8 mouse cellular contexts compared by ENCODE assay signal in genomic region chr11:84642300-84643106, GRCm38 (mm10).
DNase-seq lines count a peak whose midpoint lies in the region; ATAC-seq and TF ChIP-seq lines count a peak whose summit lies in the region.

No protein-coding gene starts in this region.

- H3K4me2 ChIP-seq in lung, embryonic 16.5 days (ENCODE audit: low read depth, low read length), result peak overlapping the region; percentile 63
- H3K4me2 ChIP-seq in heart, embryonic 16.5 days (ENCODE audit: low read depth, low read length), result peak overlapping the region; percentile 85
- H3K4me2 ChIP-seq in neural tube, embryonic 12.5 days (replicated peaks), result peak overlapping the region; percentile 75

- 0 out of 2 replicates have a peak, but pooled peaks cover 3% of the 10 kb centered on the region for H3K9me3 ChIP-seq in lung, embryonic 16.5 days (ENCODE audit: control insufficient read depth, low read length)
- no peaks in the 10 kb centered on the region for H3K9me3 ChIP-seq in heart, embryonic 16.5 days (replicated peaks; ENCODE audit: control insufficient read depth, low read length)
- H3K9me3 ChIP-seq in neural tube, embryonic 12.5 days, result 0 out of 2 replicates have a peak, but pooled peaks cover 4% of the 10 kb centered on the region

- no peaks in the 10 kb centered on the region for H3K36me3 ChIP-seq in lung, embryonic 16.5 days (ENCODE audit: control insufficient read depth, insufficient read depth, low read length)
- H3K36me3 ChIP-seq in heart, embryonic 16.5 days (ENCODE audit: control insufficient read depth, insufficient read depth), result no peaks in the 10 kb centered on the region
- no peaks in the 10 kb centered on the region for H3K36me3 ChIP-seq in neural tube, embryonic 12.5 days

- H3K27me3 ChIP-seq in lung, embryonic 16.5 days (ENCODE audit: control insufficient read depth, insufficient read depth, low read depth, low read length), result peaks cover 28% of the 10 kb centered on the region
- H3K27me3 ChIP-seq in heart, embryonic 16.5 days (ENCODE audit: control insufficient read depth, insufficient read depth, low read length), result peaks cover 60% of the 10 kb centered on the region
- peaks cover 22% of the 10 kb centered on the region for H3K27me3 ChIP-seq in neural tube, embryonic 12.5 days (replicated peaks)

- TF ChIP-seq CTCF in cortical plate, adult 2 months (IDR thresholded peaks at IDR 0.05; ENCODE audit: extremely low read depth, insufficient read depth, low read length), result no peak

- ATAC-seq in lung, embryonic 16.5 days (ENCODE audit: low read depth), result no peak
- peak; percentile 63 for ATAC-seq in heart, embryonic 16.5 days (replicated peaks; ENCODE audit: extremely low read depth, insufficient read depth, low FRiP score)
- ATAC-seq in neural tube, embryonic 12.5 days (ENCODE audit: low FRiP score, low read depth), result peak; percentile 67
- ATAC-seq in megakaryocyte progenitor cell, adult 5-6 weeks (replicated peaks; ENCODE audit: poor library complexity), result no peak

- WGBS in lung, embryonic 16.5 days, result 1% methylated on average over 65 of the region's 67 CpGs
- 2% methylated on average over 67 of the region's 67 CpGs for WGBS in heart, embryonic 16.5 days
- 1% methylated on average over 67 of the region's 67 CpGs for WGBS in neural tube, embryonic 12.5 days

- peak overlapping the region; percentile 40 for H3K4me3 ChIP-seq in lung, embryonic 16.5 days (ENCODE audit: low read length)
- peak overlapping the region; percentile 39 for H3K4me3 ChIP-seq in cortical plate, adult 2 months (ENCODE audit: insufficient read depth, low read length)
- H3K4me3 ChIP-seq in heart, embryonic 16.5 days (ENCODE audit: low read length), result peak overlapping the region; percentile 57
- peak overlapping the region; percentile 42 for H3K4me3 ChIP-seq in neural tube, embryonic 12.5 days

- no peak for DNase-seq in lung, postnatal 4 days
- DNase-seq in left cerebral cortex, postnatal 14 days (ENCODE audit: low spot score in 2 of 2), result peak; percentile 14 to 18
- no peak for DNase-seq in urinary bladder, postnatal 10 days (ENCODE audit: low spot score)

- peak overlapping the region; percentile 31; the same call in 1 of the 2 replicates for H3K9ac ChIP-seq in lung, embryonic 16.5 days (ENCODE audit: low read length)
- peak overlapping the region; percentile 74 for H3K9ac ChIP-seq in heart, embryonic 16.5 days (ENCODE audit: low read length)
- peak overlapping the region; percentile 71 for H3K9ac ChIP-seq in neural tube, embryonic 12.5 days

- intact Hi-C loops in left cerebral cortex, postnatal 14 days (cut with DNase I), result no loop called here

- no peaks in the 10 kb centered on the region for H3K4me1 ChIP-seq in lung, embryonic 16.5 days (replicated peaks; ENCODE audit: control insufficient read depth, insufficient read depth, low read length)
- H3K4me1 ChIP-seq in cortical plate, adult 2 months (ENCODE audit: control insufficient read depth, insufficient read depth, low read length), result no peaks in the 10 kb centered on the region; the same call in 1 of the 2 replicates
- H3K4me1 ChIP-seq in heart, embryonic 16.5 days (ENCODE audit: control insufficient read depth, insufficient read depth, low read length), result no peaks in the 10 kb centered on the region
- peaks cover 26% of the 10 kb centered on the region for H3K4me1 ChIP-seq in neural tube, embryonic 12.5 days

- H3K27ac ChIP-seq in lung, embryonic 16.5 days (ENCODE audit: low read length), result no peak overlapping the region
- no peak overlapping the region for H3K27ac ChIP-seq in cortical plate, adult 2 months (ENCODE audit: insufficient read depth, low read length)
- no peak overlapping the region for H3K27ac ChIP-seq in heart, embryonic 16.5 days (ENCODE audit: low read length)
- peak overlapping the region; percentile 57; the same call in 1 of the 2 replicates for H3K27ac ChIP-seq in neural tube, embryonic 12.5 days

- TF ChIP-seq POLR2A in cortical plate, adult 2 months (IDR thresholded peaks at IDR 0.05; ENCODE audit: extremely low read depth, insufficient read depth, low read length), result no peak

Comparison
In these comparisons a context has a peak if more than half of its experiments do, and no peak if none do; other contexts are left out.
1. ATAC-seq: peak in heart, embryonic 16.5 days (single experiment) and neural tube, embryonic 12.5 days (single experiment); none in lung, embryonic 16.5 days (single experiment) and megakaryocyte progenitor cell, adult 5-6 weeks (single experiment).
2. DNase-seq: peak in left cerebral cortex, postnatal 14 days (2 of 2); none in lung, postnatal 4 days (0 of 2) and urinary bladder, postnatal 10 days (single experiment).
3. Peak in every context shown above with its lines, with median percentiles within 50 percentile points of each other: H3K4me2 ChIP-seq, H3K4me3 ChIP-seq and H3K9ac ChIP-seq.